Mouse (Mus musculus) kidney, postnatal 25 days (tissue): ENCODE measurements at regions not wholly inside any gene's neighbourhood (a gene's known extent, or its start where the extent isn't known, plus 50 kb on each side); places are given as distances from the start of the nearest gene placed in this dataset.
A peak's percentile ranks its signal among the peaks of the same experiment; 100 is the strongest.

Source experiments
- DNase-seq, 2 experiments: peaks; one replicate each; pipeline ENCODE4 v3.0.0; 2021; ENCODE audit warnings: mixed read lengths in 2 of 2

- DNase-seq, result no peak
Measured at GRCm38 (mm10) chr8:8044296-8044695, 616.7 kb downstream of the Efnb2 start.

GRCm38 (mm10) chr8:8037929-8038328 is 623.1 kb downstream of the Efnb2 start:
- DNase-seq, result no peak

DNA sequence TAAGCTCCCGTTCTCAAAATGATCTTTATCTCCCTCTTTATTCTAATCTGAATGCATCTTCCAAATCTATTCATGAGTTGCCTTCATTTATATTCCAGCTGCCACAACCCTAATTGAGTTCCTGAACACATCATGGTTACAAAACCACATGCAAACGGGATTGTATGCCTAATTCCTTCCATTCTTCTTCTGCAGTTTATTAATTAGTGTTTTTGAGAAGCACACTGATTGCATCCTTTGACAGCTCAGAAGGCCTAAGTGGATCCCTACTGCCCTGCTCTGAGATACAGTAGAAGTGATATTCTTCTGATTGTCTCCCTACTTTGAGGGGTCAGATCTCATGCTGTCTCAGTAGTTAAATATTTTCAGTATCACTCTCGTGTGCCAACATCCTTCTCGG is 649.9 kb downstream of the Efnb2 start:
- no peak for DNase-seq

- DNase-seq, result no peak
Measured at GRCm38 (mm10) chr8:7994905-7995304, 666.1 kb downstream of the Efnb2 start.

DNA sequence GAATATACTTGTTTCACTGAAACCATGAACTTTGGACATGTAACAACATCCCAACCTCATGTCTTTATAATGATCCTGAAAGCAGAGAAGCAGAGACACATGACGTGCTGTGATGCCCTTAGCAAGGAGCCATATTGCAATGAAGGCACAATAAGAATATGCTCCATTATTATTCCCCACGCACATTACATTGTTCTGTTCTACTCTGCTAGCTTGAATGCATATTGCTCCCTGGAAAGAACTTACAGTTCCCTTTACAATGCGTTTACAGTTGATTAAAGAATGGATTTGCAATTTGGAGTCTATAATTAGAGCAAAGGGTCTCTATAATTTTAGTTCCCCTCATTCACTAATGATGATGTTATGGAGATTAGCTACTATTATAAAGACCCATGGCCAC is 672.2 kb downstream of the Efnb2 start:
- DNase-seq, result no peak

DNA sequence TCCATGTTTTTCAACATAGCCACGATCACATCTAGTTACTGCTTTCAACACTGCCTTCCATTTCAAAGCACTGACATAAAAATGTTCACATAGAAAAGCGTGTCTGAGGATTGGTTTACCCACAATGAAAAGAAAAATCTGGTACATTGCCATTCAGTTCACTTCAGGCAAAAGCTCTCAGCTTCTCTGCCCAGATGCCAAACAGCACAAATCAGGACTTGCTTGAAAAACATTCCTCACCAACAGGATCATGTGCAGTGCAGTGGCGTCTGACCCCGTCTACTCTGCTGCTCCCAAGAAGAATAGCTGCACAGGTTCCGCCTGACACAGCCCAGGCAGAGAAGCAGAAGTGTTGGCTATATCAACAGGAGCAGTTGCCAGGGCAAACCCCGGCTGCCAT is 684.0 kb downstream of the Efnb2 start:
- no peak for DNase-seq

GRCm38 (mm10) chr8:7973791-7974190 is 687.3 kb downstream of the Efnb2 start:
- no peak for DNase-seq

DNA sequence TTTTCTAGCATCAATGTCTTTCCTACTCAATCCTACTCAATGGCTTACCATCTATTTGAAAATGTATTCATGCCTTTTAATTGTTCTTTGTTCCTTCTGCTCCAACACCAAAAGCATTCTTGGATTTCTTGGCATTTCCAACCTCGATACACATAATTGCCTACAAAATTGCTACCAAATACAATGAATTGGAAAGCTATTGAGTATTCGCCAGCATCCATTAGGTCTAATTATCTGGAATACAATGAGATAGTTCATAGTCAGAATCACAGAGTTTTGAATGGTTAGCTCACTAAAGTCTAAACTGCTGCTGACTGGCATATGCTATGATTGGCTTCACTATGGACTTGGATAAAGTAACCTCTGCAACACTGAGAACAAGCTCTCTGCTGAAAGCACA is 696.8 kb downstream of the Efnb2 start:
- DNase-seq, result no peak

- no peak for DNase-seq
Measured at GRCm38 (mm10) chr8:7956745-7957144, 704.3 kb downstream of the Efnb2 start.

DNA sequence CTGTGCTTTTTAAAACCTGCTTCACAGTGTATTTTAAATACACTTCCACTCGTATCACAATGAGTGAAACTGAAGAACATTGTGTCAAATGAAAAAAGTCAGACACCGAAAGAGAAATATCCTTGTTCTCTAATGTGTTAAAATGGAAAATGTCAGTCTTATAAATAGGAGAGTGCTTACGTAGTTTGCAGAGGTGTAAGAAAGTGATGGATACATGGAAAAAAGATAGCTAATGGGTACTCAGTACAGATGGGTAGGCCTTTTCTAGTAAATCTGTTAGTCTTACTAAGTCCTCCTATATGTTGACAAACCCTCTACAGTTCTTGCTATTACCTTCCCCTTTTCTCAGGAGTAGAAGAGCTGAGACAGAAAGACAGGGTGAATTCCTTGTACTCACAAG is 706.2 kb downstream of the Efnb2 start:
- no peak for DNase-seq

DNA sequence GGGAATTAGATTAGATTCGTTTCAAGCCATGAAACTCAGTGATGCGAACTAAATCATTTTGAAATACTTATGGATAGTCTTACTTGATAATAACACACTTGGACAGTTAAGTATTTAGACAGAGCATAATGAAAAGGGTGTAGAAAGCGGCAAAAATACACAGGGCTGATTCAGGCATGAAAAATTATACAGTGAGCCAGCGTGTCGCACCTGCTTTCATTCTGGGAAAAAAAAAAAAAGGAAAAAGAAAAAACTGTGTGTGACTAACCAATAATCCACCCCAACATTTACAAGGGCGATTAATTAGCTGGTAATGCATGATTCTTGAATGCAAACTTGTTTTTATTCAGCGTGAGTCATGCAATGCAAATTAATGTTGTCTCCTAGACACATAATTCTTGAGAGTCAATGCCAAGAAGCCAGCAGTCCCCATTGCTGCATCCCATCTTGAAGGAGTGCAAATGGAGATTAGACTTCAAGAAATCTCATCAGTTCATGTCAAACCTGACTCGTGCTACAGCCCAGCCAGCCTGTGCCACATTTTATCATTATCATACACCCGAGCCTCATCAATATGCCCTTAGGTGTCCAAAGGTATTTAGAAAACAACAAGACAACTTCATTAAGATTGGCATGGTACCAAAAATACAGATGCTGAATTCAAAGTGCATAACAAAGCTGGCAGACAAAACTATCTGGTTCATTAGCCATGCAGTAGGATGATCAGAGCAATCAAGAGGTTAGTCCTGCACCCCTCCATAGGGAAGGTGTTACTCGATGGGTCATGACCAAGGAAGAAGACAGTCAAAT is 714.9 kb downstream of the Efnb2 start:
- DNase-seq, result no peak

DNA sequence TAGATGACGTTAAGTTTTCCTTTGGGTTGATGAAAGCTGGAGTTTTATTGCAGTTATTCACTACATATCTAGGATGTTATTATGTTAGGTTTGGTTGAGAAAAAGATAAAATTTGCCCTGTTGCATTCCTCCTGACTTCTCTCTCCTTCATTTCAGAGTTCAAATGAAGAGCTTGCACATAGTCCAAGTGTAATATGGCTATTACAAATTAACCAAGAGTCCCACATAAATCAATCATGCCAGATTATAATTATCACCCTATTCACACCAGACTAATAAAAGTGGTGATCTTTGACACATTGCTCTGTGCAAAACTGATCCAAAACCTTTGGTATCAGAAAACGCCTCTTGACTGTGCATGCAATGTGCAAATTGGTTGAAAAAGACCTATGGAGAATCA is 724.4 kb downstream of the Efnb2 start:
- DNase-seq, result no peak

DNA sequence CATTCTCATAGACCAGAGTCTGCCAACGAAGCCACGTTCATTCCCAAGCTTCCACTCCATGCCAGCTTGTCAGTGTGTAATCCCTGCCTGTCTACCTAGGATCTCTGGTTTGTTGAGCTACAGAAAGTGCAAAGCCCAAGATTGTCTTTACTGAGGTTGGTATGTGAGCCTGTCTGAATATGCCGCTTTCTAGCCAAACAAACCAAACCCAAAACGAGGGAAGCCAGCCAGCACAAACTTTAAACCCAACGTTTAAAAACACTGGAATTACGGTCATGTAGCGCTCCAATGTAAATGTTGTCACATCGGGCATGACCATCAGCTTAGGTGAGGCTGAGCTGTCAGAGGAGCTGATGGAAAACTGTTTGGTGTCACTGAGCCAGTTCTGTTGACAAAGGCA is 741.6 kb downstream of the Efnb2 start:
- no peak for DNase-seq

DNA sequence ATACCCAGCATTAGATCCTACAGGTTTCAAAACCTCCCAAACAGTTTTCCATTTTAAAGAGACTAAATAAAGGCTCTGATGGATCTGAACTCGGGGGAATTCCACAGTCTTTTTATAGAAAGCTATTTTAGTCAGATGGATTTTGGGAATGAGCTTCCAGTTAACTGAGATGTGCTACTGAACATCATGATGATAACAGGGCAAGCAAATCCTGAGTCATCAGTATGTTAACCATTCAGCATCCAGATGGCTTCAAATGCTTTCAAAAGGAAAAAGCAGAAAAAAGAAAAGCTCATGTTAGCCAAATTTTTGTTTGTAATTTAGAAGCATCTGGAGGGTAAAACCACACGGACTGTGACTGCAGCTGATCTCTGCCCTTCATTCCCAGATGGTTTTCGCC is 766.7 kb downstream of the Efnb2 start:
- DNase-seq, result no peak

DNA sequence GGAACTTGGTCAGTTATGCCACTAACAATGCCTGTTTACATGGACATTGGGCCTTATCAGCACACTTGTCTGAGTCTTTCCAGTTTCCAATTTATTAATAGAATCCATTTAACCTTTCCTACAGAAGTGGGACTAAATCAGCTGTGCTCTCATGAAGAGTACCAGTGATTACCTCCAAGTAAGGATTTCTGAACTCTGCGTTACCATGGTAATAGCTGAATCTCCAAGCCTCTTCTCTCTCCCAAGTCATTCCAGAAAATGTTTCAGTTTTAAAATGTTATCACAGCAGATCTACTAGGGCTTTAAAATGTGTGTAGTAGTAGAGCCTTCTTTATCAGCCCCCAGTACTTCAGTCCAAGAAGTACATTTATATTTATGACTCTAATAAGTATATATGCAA is 807.9 kb downstream of the Efnb2 start:
- DNase-seq, result no peak

DNA sequence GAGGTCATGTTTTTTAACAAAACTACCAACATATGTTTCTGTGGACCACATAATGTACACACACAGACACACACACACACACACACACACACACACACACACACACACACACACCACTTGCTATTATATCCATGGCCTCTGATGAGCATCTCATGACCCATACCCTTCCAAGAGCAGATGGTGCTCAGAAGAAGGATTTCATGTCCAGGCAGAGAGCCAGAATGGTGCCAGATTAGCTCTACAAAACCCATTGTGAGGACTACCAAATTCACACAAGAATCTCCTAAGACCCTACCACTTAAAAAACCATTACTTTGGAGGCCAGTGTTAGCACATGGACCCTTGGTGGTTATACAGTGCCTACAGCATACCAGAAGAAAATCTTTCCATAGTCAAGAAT is 810.5 kb downstream of the Efnb2 start:
- no peak for DNase-seq

DNA sequence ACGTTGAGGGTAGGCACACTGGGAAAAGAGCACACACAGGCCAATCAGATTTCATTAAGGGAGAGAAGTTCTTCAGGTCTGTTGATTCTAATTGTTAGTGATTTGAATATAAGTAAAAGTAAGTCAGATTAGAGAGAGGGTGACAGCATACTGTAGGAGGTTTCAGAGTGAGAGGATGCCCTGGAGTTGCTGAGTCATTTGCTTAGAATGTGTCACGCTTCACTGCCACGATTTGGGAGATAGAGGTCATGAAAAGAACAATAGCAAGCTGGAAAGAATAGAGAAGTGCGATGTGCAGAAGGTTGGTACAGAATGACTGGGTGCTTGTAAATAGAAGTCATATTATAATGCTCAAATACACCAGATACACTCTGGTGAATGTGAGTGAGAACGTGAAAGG is 829.1 kb downstream of the Efnb2 start:
- DNase-seq, result no peak

DNA sequence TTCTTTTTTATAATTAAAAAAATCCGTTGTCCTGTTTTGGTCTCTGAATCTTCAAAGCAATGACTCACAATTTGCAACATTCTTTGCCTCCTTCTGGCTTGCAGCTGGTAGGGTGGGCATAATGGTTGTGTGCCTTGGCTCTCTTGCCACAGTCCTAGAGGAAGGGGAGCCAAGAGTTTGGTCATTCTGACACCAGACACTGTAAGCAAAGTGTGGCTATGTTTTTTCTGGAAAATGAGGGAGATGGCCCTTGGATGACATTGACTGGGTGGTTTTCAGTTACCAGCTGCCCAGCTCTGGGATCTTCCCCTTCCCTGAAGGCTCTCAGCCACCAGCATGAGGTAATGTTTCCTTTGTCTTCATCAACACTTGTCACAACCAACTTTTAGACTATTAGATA is 833.2 kb downstream of the Efnb2 start:
- no peak for DNase-seq

DNA sequence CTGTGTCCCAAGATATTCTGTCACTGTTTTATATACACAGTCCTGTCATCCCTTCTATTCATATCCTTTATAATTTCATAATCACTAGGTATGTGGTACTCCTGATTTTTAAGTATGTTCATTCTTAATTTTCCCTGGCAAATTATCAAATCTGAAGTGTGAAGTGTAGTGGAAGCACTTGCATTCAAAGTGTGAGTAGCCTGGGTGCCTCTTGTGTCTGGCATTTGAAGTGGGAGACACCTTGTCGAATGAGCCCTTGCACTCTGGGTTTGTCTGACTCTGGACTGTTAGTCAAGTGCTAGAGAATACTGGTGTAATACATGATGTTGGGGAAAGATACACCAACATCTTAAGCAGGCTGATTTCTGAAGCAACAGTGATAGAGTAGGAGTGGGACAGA is 852.6 kb downstream of the Efnb2 start:
- DNase-seq, result no peak

- DNase-seq, result peak; percentile 1 to 34
Measured at GRCm38 (mm10) chr8:7799221-7799620, 861.8 kb downstream of the Efnb2 start.

- DNase-seq, result no peak
Measured at GRCm38 (mm10) chr8:7796156-7796555, 864.9 kb downstream of the Efnb2 start.

GRCm38 (mm10) chr8:7763820-7764219 is 897.2 kb downstream of the Efnb2 start:
- no peak for DNase-seq

DNA sequence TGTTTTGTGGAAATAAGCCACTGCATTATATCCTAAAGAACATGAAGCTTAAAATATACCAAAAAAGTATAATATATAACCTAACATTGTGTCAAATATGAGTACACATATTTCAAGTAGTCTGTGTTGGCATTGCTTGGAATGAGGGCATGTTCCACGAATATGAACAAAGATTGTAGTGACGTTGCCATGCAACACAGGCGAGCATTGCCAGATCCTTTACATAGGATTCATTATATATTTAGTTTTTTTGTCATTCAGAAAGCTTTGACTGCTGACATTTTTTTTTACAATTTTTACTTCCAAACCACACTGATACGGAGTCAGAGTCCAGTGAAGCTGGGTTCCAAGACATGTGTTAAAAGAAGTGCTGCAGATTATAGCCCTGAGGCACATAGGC is 900.1 kb downstream of the Efnb2 start:
- DNase-seq, result no peak

DNA sequence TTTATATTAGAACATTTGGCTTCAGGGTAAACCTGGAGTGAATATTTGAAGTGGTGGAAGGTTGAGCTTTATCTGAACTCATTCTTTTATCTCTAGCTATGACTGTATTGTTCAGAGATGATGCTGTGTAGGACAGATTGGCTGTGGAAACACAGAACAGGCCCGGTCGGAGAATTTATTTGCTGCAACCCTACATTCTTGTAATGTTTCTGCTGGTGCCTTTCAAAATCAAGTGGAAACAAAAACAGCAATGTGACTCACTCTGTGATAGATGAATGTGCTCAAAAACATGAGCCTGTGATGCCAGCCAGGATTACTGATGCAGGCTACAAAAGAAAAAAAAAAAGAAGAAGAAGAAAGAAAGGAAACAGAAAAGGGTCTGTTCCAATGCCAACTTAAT is 928.3 kb downstream of the Efnb2 start:
- no peak for DNase-seq

GRCm38 (mm10) chr8:7721880-7722279 is 939.2 kb downstream of the Efnb2 start:
- DNase-seq, result no peak
